Mouse (Mus musculus): ENCODE results near the gene Havcr1. TPM values are rescaled to one million over a fixed set of nuclear protein-coding genes. Genes with fewer than 3 reads are reported as not detected.

The Havcr1 gene
- polyA plus RNA-seq, 1 experiment = not detected

DNA sequence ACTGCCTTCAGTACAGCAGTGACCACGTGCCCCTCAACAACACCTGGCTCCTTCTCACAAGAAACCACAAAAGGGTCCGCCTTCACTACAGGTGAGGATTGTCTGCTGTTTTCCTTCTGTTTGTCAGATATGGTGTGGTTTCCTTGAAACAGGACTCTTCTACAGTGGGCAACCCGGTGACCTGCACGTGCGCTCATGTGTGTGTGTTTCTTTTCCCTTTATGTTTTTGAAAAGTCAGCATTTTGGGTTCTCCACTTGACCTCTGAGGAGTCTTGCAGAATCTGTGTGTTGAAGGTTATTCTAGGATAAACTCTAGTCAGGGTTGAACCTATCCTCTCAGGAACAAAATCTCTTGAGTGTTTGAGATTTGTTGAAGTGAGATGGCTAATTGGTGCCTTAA is 82.8 kb downstream of the Havcr1 start:
- DNase-seq (ENCODE audit: extremely low spot score in 1 of 2, low spot score in 1 of 2) = no peak

- no peak for DNase-seq (ENCODE audit: extremely low spot score in 1 of 2, low spot score in 1 of 2)
Observed at GRCm38 (mm10) chr11:46819930-46820329, 85.0 kb downstream of the Havcr1 start.

Other genes with a start within 250 kb of the Havcr1 start
- not detected in 2 replicates for gene Gm12169, start 210.9 kb upstream of the Havcr1 start, polyA plus RNA-seq (2012; rRNA removed)
- gene BC053393, start 163.5 kb upstream of the Havcr1 start, polyA plus RNA-seq (2012; rRNA removed) = 0.04 TPM in 1 of 2 replicates, not detected in the other
- gene Dppa1, start 105.8 kb upstream of the Havcr1 start, polyA plus RNA-seq (2012; rRNA removed) = not detected in 2 replicates
- gene Timd2, start 28.0 kb upstream of the Havcr1 start, polyA plus RNA-seq (2012; rRNA removed) = not detected in 2 replicates
- gene Timd4, start 75.7 kb downstream of the Havcr1 start, polyA plus RNA-seq (2012; rRNA removed) = 0.16 TPM in 1 of 2 replicates, not detected in the other

All from frontal cortex, adult 2 months (tissue).